Mouse (Mus musculus): ENCODE measurements at regions not wholly inside any gene's neighbourhood (a gene's known extent, or its start where the extent isn't known, plus 50 kb on each side); places are given as distances from the start of the nearest gene placed in this dataset.

- in situ Hi-C loops (cut with MboI; ENCODE audit: low pct_unique_long_range_greater_than_20kb in 1 of 2, low sequenced_read_pairs in 2 of 2, unreplicated experiment in 1 of 2), result no loop called here
Measured at GRCm38 (mm10) chr2:128473241-128473954, 117.6 kb upstream of the Spdye4c start.

GRCm38 (mm10) chr2:128473997-128474396 is 117.0 kb upstream of the Spdye4c start:
- in situ Hi-C loops (cut with MboI; ENCODE audit: low pct_unique_long_range_greater_than_20kb in 1 of 2, low sequenced_read_pairs in 2 of 2, unreplicated experiment in 1 of 2), result no loop called here

GRCm38 (mm10) chr2:128477242-128477641 is 113.8 kb upstream of the Spdye4c start:
- in situ Hi-C loops (cut with MboI; ENCODE audit: low pct_unique_long_range_greater_than_20kb in 1 of 2, low sequenced_read_pairs in 2 of 2, unreplicated experiment in 1 of 2), result no loop called here

GRCm38 (mm10) chr2:128491217-128491877 is 99.7 kb upstream of the Spdye4c start:
- in situ Hi-C loops (cut with MboI; ENCODE audit: low pct_unique_long_range_greater_than_20kb in 1 of 2, low sequenced_read_pairs in 2 of 2, unreplicated experiment in 1 of 2), result no loop called here

GRCm38 (mm10) chr2:128493871-128494270 is 97.1 kb upstream of the Spdye4c start:
- in situ Hi-C loops (cut with MboI; ENCODE audit: low pct_unique_long_range_greater_than_20kb in 1 of 2, low sequenced_read_pairs in 2 of 2, unreplicated experiment in 1 of 2), result no loop called here

GRCm38 (mm10) chr2:128497891-128498290 is 93.1 kb upstream of the Spdye4c start:
- in situ Hi-C loops (cut with MboI; ENCODE audit: low pct_unique_long_range_greater_than_20kb in 1 of 2, low sequenced_read_pairs in 2 of 2, unreplicated experiment in 1 of 2), result no loop called here

- in situ Hi-C loops (cut with MboI; ENCODE audit: low pct_unique_long_range_greater_than_20kb in 1 of 2, low sequenced_read_pairs in 2 of 2, unreplicated experiment in 1 of 2), result no loop called here
Measured at GRCm38 (mm10) chr2:128498611-128499010, 92.4 kb upstream of the Spdye4c start.

- in situ Hi-C loops (cut with MboI; ENCODE audit: low pct_unique_long_range_greater_than_20kb in 1 of 2, low sequenced_read_pairs in 2 of 2, unreplicated experiment in 1 of 2), result no loop called here
Measured at GRCm38 (mm10) chr2:128499575-128500184, 91.3 kb upstream of the Spdye4c start.

GRCm38 (mm10) chr2:128502676-128503075 is 88.3 kb upstream of the Spdye4c start:
- in situ Hi-C loops (cut with MboI; ENCODE audit: low pct_unique_long_range_greater_than_20kb in 1 of 2, low sequenced_read_pairs in 2 of 2, unreplicated experiment in 1 of 2), result no loop called here

GRCm38 (mm10) chr2:128503136-128503935 is 87.7 kb upstream of the Spdye4c start:
- in situ Hi-C loops (cut with MboI; ENCODE audit: low pct_unique_long_range_greater_than_20kb in 1 of 2, low sequenced_read_pairs in 2 of 2, unreplicated experiment in 1 of 2), result no loop called here

GRCm38 (mm10) chr2:128507591-128508243 is 83.3 kb upstream of the Spdye4c start:
- in situ Hi-C loops (cut with MboI; ENCODE audit: low pct_unique_long_range_greater_than_20kb in 1 of 2, low sequenced_read_pairs in 2 of 2, unreplicated experiment in 1 of 2), result no loop called here

- in situ Hi-C loops (cut with MboI; ENCODE audit: low pct_unique_long_range_greater_than_20kb in 1 of 2, low sequenced_read_pairs in 2 of 2, unreplicated experiment in 1 of 2), result no loop called here
Measured at GRCm38 (mm10) chr2:128508244-128508605, 82.8 kb upstream of the Spdye4c start.

GRCm38 (mm10) chr2:128511291-128511690 is 79.7 kb upstream of the Spdye4c start:
- in situ Hi-C loops (cut with MboI; ENCODE audit: low pct_unique_long_range_greater_than_20kb in 1 of 2, low sequenced_read_pairs in 2 of 2, unreplicated experiment in 1 of 2), result no loop called here

- in situ Hi-C loops (cut with MboI; ENCODE audit: low pct_unique_long_range_greater_than_20kb in 1 of 2, low sequenced_read_pairs in 2 of 2, unreplicated experiment in 1 of 2), result no loop called here
Measured at GRCm38 (mm10) chr2:128512852-128513251, 78.2 kb upstream of the Spdye4c start.

- in situ Hi-C loops (cut with MboI; ENCODE audit: low pct_unique_long_range_greater_than_20kb in 1 of 2, low sequenced_read_pairs in 2 of 2, unreplicated experiment in 1 of 2), result no loop called here
Measured at GRCm38 (mm10) chr2:128514463-128515290, 76.3 kb upstream of the Spdye4c start.

- in situ Hi-C loops (cut with MboI; ENCODE audit: low pct_unique_long_range_greater_than_20kb in 1 of 2, low sequenced_read_pairs in 2 of 2, unreplicated experiment in 1 of 2), result no loop called here
Measured at GRCm38 (mm10) chr2:128515701-128516100, 75.3 kb upstream of the Spdye4c start.

- in situ Hi-C loops (cut with MboI; ENCODE audit: low pct_unique_long_range_greater_than_20kb in 1 of 2, low sequenced_read_pairs in 2 of 2, unreplicated experiment in 1 of 2), result no loop called here
Measured at GRCm38 (mm10) chr2:128516694-128517093, 74.3 kb upstream of the Spdye4c start.

GRCm38 (mm10) chr2:128518142-128518541 is 72.9 kb upstream of the Spdye4c start:
- in situ Hi-C loops (cut with MboI; ENCODE audit: low pct_unique_long_range_greater_than_20kb in 1 of 2, low sequenced_read_pairs in 2 of 2, unreplicated experiment in 1 of 2), result no loop called here
